Mouse (Mus musculus) limb, embryonic 13.5 days (tissue): Measurements from ENCODE around the gene Hnf4a. TPM values are rescaled to one million over a fixed set of nuclear protein-coding genes. Genes with fewer than 3 reads are reported as not detected.

Source experiments
- ATAC-seq: fragments of 200-750 bp; cut with Nextera tagmentation; 2 replicates; pipeline ENCODE4 v1.8.0; 2017; ENCODE audit warnings: low read depth, moderate number of reproducible peaks, moderate TSS enrichment; ENCODE audit not compliant: low FRiP score
- H3K27ac ChIP-seq: fragments of 300-500 bp; sonication (generic); 2 replicates; pipeline ENCODE4 v1.5.1; 2015; ENCODE audit warnings: inconsistent platforms, mild to moderate bottlenecking, moderate library complexity
- H3K27me3 ChIP-seq: fragments of 300-500 bp; sonication (generic); 2 replicates; pipeline ENCODE4 v1.6.1; 2015; ENCODE audit warnings: mild to moderate bottlenecking, inconsistent platforms
- H3K36me3 ChIP-seq: fragments of 300-500 bp; sonication (generic); 2 replicates; pipeline ENCODE4 v1.6.1; 2015; ENCODE audit warnings: inconsistent platforms, mild to moderate bottlenecking, moderate library complexity
- H3K4me1 ChIP-seq: fragments of 300-500 bp; sonication (generic); 2 replicates; pipeline ENCODE4 v1.6.1; 2015; ENCODE audit warnings: inconsistent platforms
- H3K4me2 ChIP-seq: fragments of 300-500 bp; sonication (generic); replicated peaks from 2 replicates; pipeline ENCODE4 v1.6.1; 2015; ENCODE audit warnings: inconsistent platforms, mild to moderate bottlenecking, moderate library complexity
- H3K4me3 ChIP-seq: fragments of 300-500 bp; sonication (generic); 2 replicates; pipeline ENCODE4 v1.5.1; 2015; ENCODE audit warnings: moderate library complexity, mild to moderate bottlenecking, inconsistent platforms
- H3K9ac ChIP-seq: fragments of 300-500 bp; sonication (generic); 2 replicates; pipeline ENCODE4 v1.6.1; 2015; ENCODE audit warnings: mild to moderate bottlenecking, inconsistent platforms
- H3K9me3 ChIP-seq: fragments of 300-500 bp; sonication (generic); 2 replicates; pipeline ENCODE4 v1.6.1; 2016; ENCODE audit warnings: inconsistent platforms
- WGBS: fragments of 180-500 bp; shearing (Covaris S2); methylation state at CpG from one replicate; pipeline ENCODE4 v1.1.7; 2015; 5-methylcytosine and 5-hydroxymethylcytosine counted together
- polyA plus RNA-seq: library from polyadenylated mRNA; unstranded; fragments of >200 nt; fragmentation: Nextera tagmentation; extraction: Ambion mirVana; gene quantifications from 2 replicates; pipeline ENCODE4 v1.2.1, GENCODE M21; 2015

Hnf4a gene
- polyA plus RNA-seq, 1 experiment from 2014 or later = not detected

- Histone ChIP-seq H3K27me3 (no peaks in the 10 kb centered on the region), H3K36me3 (no peaks in the 10 kb centered on the region), H3K4me2 (peak overlapping the region; percentile 96), H3K27ac (no peak overlapping the region), H3K4me1 (peaks cover 13% of the 10 kb centered on the region), H3K9me3 (no peaks in the 10 kb centered on the region), H3K4me3 (peak overlapping the region; percentile 86), H3K9ac (peak overlapping the region; percentile 92)
- 74% methylated on average over 7 of the region's 7 CpGs for WGBS
- ATAC-seq = no peak
Observed at GRCm38 (mm10) chr2:163601712-163602100, 95.1 kb downstream of the Hnf4a start.

DNA sequence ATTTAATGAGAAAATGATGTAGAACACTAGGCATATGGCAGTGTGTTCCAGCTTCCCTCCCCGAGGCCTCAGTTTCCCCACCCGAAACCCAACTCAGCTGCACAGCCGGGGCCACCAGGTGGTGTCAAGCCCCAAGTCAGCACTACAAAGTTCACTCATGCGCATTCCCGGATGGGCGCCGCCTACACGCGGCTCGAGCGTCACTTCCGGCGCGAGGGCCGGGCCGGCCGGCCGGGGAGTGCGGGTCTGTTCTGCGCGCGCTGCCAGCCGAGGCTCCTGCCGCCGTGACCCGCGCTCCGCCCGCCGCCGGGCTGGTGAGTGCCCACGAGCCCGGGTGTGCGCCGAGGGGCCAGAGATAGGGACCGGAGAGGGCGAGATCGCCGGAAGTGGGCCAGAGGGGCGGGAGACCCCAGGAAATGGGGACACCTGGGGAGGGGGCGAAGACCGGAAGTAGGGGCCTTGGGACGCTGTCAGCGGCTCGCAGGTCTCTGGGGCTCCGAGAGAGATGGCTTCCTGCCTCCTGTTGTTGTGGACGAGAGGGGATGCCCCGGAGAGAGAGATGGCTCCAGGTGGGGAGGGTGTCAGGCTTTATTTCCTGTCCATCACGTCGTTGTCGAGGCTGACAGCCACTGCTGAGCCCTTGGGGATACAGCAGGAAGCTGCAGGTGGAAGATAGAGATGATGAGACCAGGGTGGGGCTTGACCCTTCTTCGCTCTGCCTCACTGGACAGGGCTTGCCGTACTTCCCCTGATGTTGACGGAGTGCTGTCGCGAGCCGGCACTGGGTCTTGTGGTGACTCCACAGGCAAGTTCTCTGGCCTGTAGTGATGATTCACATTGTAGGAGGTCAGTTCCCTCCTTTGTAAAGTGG lies 95.7 kb downstream of the Hnf4a start, which contains the start of gene Ttpal:
Ttpal (plus strand) TSS at position 214 of the 871 bp plus-strand sequence.
- H3K36me3 ChIP-seq = peaks cover 3% of the 10 kb centered on the region
- H3K27me3 ChIP-seq = no peaks in the 10 kb centered on the region
- peak within 1 kb of the TSS; percentile 96 for H3K4me2 ChIP-seq
- H3K4me3 ChIP-seq = peak within 1 kb of the TSS; percentile 86
- peaks cover 13% of the 10 kb centered on the region for H3K4me1 ChIP-seq
- no peaks in the 10 kb centered on the region for H3K9me3 ChIP-seq
- 2% methylated on average over 57 of the region's 57 CpGs for WGBS
- peak within 1 kb of the TSS; percentile 82 for H3K27ac ChIP-seq
- H3K9ac ChIP-seq = peak within 1 kb of the TSS; percentile 92
- ATAC-seq = peak; percentile 95

GRCm38 (mm10) chr2:163606161-163606560 lies 99.6 kb downstream of the Hnf4a start:
- Histone ChIP-seq H3K4me1 (peaks cover 13% of the 10 kb centered on the region), H3K27ac (no peak overlapping the region), H3K4me2 (no peak overlapping the region), H3K9ac (no peak overlapping the region), H3K9me3 (no peaks in the 10 kb centered on the region), H3K27me3 (no peaks in the 10 kb centered on the region), H3K4me3 (no peak overlapping the region), H3K36me3 (peaks cover 32% of the 10 kb centered on the region)
- no peak for ATAC-seq
- WGBS = 83% methylated on average over 7 of the region's 7 CpGs

GRCm38 (mm10) chr2:163608008-163608407 lies 101.4 kb downstream of the Hnf4a start:
- WGBS = 81% methylated on average over 7 of the region's 7 CpGs
- H3K9me3 ChIP-seq = no peaks in the 10 kb centered on the region
- H3K4me2 ChIP-seq = no peak overlapping the region
- H3K27ac ChIP-seq = no peak overlapping the region
- H3K36me3 ChIP-seq = peaks cover 50% of the 10 kb centered on the region
- ATAC-seq = no peak
- H3K27me3 ChIP-seq = no peaks in the 10 kb centered on the region
- H3K4me1 ChIP-seq = peaks cover 6% of the 10 kb centered on the region
- H3K9ac ChIP-seq = no peak overlapping the region
- H3K4me3 ChIP-seq = no peak overlapping the region

GRCm38 (mm10) chr2:163609281-163609975 lies 102.8 kb downstream of the Hnf4a start:
- ATAC-seq = no peak
- H3K36me3 ChIP-seq = peaks cover 64% of the 10 kb centered on the region
- no peak overlapping the region for H3K27ac ChIP-seq
- H3K9ac ChIP-seq = no peak overlapping the region
- no peak overlapping the region for H3K4me3 ChIP-seq
- 78% methylated on average over 12 of the region's 12 CpGs for WGBS
- H3K9me3 ChIP-seq = no peaks in the 10 kb centered on the region
- H3K4me2 ChIP-seq = no peak overlapping the region
- H3K27me3 ChIP-seq = no peaks in the 10 kb centered on the region
- H3K4me1 ChIP-seq = no peaks in the 10 kb centered on the region

DNA sequence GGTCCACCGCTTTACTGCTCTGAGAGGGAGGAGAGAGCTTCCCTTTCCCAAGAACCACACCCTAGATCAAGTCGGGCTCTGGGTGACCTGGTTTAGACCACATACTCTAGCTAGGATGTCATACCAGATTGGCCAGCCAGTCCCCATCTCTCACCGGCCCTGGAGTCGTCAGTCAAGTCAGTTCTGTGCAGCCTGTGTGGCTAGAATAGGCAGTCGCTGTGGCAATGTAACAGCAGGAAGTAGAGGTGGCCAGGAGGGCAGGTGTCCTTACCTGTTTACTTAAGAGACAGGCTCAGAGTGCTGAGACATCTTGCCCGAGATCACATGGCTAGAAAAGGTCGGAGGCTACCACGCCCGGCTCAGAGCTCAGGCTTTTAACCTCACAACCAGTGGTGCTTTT lies 104.6 kb downstream of the Hnf4a start:
- no peak overlapping the region for H3K4me3 ChIP-seq
- no peak overlapping the region for H3K27ac ChIP-seq
- 60% methylated on average over 9 of the region's 9 CpGs for WGBS
- no peaks in the 10 kb centered on the region for H3K27me3 ChIP-seq
- H3K4me2 ChIP-seq = no peak overlapping the region
- no peaks in the 10 kb centered on the region for H3K9me3 ChIP-seq
- ATAC-seq = no peak
- peaks cover 82% of the 10 kb centered on the region for H3K36me3 ChIP-seq
- no peaks in the 10 kb centered on the region for H3K4me1 ChIP-seq
- no peak overlapping the region for H3K9ac ChIP-seq

DNA sequence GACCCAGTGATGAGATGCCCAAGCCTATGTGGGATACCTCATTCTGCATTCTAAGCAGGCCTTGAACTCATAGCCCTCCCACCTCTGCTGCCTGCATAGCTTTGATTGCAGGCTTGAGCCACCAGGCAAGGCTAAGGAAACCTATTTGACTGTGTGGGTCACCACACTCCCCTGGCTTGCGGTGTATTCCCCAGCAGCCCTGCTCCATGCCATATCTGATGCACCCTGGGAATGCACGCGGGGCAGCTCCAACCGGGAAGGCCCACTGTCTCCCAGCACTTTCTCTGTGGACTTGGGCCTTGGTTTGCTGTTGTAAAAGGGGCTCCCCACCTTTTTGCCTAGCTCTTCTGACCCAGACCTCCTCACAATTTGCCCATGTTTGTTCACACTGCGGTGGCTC lies 106.6 kb downstream of the Hnf4a start:
- Histone ChIP-seq H3K4me2 (no peak overlapping the region), H3K9ac (no peak overlapping the region), H3K27me3 (no peaks in the 10 kb centered on the region), H3K4me1 (no peaks in the 10 kb centered on the region), H3K27ac (no peak overlapping the region), H3K4me3 (no peak overlapping the region), H3K9me3 (no peaks in the 10 kb centered on the region), H3K36me3 (peaks cover 90% of the 10 kb centered on the region)
- no peak for ATAC-seq
- WGBS = 97% methylated on average over 5 of the region's 5 CpGs

DNA sequence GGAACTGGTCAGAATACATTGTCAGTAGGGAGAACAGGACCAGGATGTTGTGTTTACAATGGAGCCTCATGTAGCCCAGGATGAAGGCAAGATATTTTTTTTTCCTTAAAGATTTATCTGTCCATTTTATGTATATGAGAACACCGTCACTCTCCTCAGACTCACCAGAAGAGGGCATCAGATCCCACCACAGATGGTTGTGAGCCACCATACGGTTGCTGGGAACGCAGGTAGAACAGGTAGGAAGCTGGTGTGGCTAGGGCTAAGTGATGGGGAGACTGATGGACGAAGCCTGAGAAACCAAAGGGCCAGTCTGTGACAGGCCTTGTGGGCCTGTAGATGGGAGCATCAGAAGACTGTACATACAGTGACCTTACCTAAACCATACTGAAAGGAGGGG lies 107.4 kb downstream of the Hnf4a start:
- H3K4me1 ChIP-seq = no peaks in the 10 kb centered on the region
- WGBS = 95% methylated on average over 4 of the region's 4 CpGs
- H3K9me3 ChIP-seq = no peaks in the 10 kb centered on the region
- no peak overlapping the region for H3K4me2 ChIP-seq
- ATAC-seq = no peak
- H3K27me3 ChIP-seq = no peaks in the 10 kb centered on the region
- peaks cover 97% of the 10 kb centered on the region for H3K36me3 ChIP-seq
- H3K27ac ChIP-seq = no peak overlapping the region
- no peak overlapping the region for H3K4me3 ChIP-seq
- H3K9ac ChIP-seq = no peak overlapping the region

DNA sequence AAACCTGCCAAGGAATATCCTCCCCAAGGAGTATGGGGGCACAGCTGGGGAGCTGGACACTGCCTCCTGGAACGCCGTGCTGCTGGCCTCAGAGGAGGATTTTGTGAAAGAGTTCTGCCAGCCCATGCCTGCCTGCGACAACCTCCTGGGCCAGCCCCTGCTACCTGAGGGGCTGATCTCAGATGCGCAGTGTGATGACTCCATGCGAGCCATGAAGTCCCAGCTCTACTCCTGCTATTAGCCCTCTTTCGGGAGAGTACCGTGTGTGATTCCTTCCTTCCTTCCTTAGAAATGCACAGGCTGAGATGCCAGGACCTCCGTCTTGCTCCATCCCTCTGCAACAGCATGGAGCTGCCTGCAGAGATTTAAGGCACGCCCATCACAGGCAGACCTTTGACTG lies 108.8 kb downstream of the Hnf4a start:
- no peak overlapping the region for H3K4me3 ChIP-seq
- H3K9ac ChIP-seq = no peak overlapping the region
- H3K27me3 ChIP-seq = no peaks in the 10 kb centered on the region
- 93% methylated on average over 9 of the region's 9 CpGs for WGBS
- H3K36me3 ChIP-seq = peaks cover 99% of the 10 kb centered on the region
- no peaks in the 10 kb centered on the region for H3K4me1 ChIP-seq
- no peak for ATAC-seq
- H3K4me2 ChIP-seq = no peak overlapping the region
- H3K9me3 ChIP-seq = no peaks in the 10 kb centered on the region
- H3K27ac ChIP-seq = no peak overlapping the region

DNA sequence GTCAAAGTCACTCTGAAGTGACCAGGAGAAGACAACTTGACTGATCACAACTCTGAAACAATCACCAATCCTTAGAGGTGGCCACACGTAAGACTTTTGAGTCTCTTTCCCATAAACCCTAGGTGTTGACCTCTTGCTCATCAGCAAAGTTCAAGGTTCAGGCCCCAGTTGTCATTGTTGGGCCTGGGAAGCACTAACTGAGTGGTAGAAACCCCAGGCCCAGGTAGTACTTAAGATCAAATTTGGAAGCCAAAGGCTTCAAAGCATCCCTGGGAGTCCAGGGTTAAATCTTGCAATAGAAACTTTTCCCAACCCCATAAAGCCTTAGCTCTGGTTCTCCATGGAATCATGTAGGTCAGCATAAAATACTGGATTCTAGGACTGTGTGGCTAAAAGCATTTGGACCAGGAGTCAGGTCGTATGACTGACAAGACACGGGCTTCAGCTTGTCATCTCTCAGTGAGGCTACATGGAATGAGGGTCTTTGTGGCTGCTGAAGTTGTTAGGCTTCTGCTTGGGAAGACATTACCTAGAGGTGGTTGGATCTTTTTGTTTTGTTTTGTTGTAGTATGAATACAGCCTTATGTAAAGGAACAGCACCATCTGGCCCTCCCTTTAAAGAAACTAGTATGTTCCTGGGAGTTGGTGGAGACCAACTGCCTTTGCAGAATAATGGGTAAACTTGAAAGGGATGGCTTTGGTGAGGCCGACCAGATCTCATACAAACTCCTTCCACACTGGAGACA lies 109.5 kb downstream of the Hnf4a start:
- H3K4me2 ChIP-seq = no peak overlapping the region
- no peak overlapping the region for H3K27ac ChIP-seq
- no peak for ATAC-seq
- H3K4me3 ChIP-seq = no peak overlapping the region
- no peaks in the 10 kb centered on the region for H3K4me1 ChIP-seq
- peaks cover 99% of the 10 kb centered on the region for H3K36me3 ChIP-seq
- H3K27me3 ChIP-seq = no peaks in the 10 kb centered on the region
- H3K9me3 ChIP-seq = no peaks in the 10 kb centered on the region
- 91% methylated on average over 4 of the region's 4 CpGs for WGBS
- no peak overlapping the region for H3K9ac ChIP-seq

GRCm38 (mm10) chr2:163616652-163617227 lies 110.1 kb downstream of the Hnf4a start:
- 83% methylated on average over 3 of the region's 3 CpGs for WGBS

More at GRCm38 (mm10) chr2:163616652-163617227, 110.1 kb downstream of the Hnf4a start:
- no peak for ATAC-seq
- Histone ChIP-seq H3K4me2 (no peak overlapping the region), H3K9ac (no peak overlapping the region), H3K36me3 (peaks cover 98% of the 10 kb centered on the region), H3K27ac (no peak overlapping the region), H3K4me3 (no peak overlapping the region), H3K9me3 (no peaks in the 10 kb centered on the region), H3K27me3 (no peaks in the 10 kb centered on the region), H3K4me1 (no peaks in the 10 kb centered on the region)
